Mouse (Mus musculus) MEL (cell line): ENCODE measurements around the gene Col6a4. TPM values are rescaled to one million over a fixed set of nuclear protein-coding genes. Genes with fewer than 3 reads are reported as not detected.

Experiments
- DNase-seq: peaks from one replicate; pipeline ENCODE4 v3.0.0; 2011; ENCODE audit warnings: low read depth, low spot score
- H3K27ac ChIP-seq: 2 replicates; pipeline ENCODE4 v1.5.1; 2012; ENCODE audit warnings: low read depth, mild to moderate bottlenecking, control low read depth, low read length, moderate library complexity; ENCODE audit not compliant: control insufficient read depth
- H3K27me3 ChIP-seq, 2 experiments: fragments of 150-350 bp in 1 of 2; sonication (generic) in 1 of 2; 2 replicates each; pipeline ENCODE4 v1.6.1; 2012; ENCODE audit warnings: low read length in 2 of 2, mild to moderate bottlenecking in 2 of 2, improper control_type of control experiment in 1 of 2, moderate library complexity in 1 of 2; ENCODE audit not compliant: insufficient read depth in 2 of 2, control insufficient read depth in 1 of 2
- H3K36me3 ChIP-seq, 2 experiments: 2 replicates each; pipeline ENCODE4 v1.6.1; 2012 to 2014; ENCODE audit warnings: low read length in 2 of 2, improper control_type of control experiment in 1 of 2, inconsistent platforms in 1 of 2, mild to moderate bottlenecking in 1 of 2; ENCODE audit not compliant: insufficient read depth in 2 of 2, control insufficient read depth in 1 of 2
- H3K4me1 ChIP-seq, 2 experiments: fragments of 150-350 bp in 1 of 2; sonication (generic) in 1 of 2; 2 replicates each; pipeline ENCODE4 v1.6.1; 2012; ENCODE audit warnings: low read length in 2 of 2, improper control_type of control experiment in 1 of 2, mild to moderate bottlenecking in 1 of 2; ENCODE audit not compliant: insufficient read depth in 2 of 2, control insufficient read depth in 1 of 2
- H3K4me3 ChIP-seq, 2 experiments: fragments of 150-350 bp in 1 of 2; sonication (generic) in 1 of 2; 2 replicates each; pipeline ENCODE4 v1.5.1; 2012; ENCODE audit warnings: low read depth in 2 of 2, low read length in 2 of 2, mild to moderate bottlenecking in 2 of 2, moderate library complexity in 2 of 2, control low read depth in 1 of 2, improper control_type of control experiment in 1 of 2; ENCODE audit not compliant: control insufficient read depth in 1 of 2, insufficient read depth in 1 of 2
- H3K79me2 ChIP-seq: 2 replicates; pipeline ENCODE4 v1.6.1; 2012; ENCODE audit warnings: mild to moderate bottlenecking, low read length, moderate library complexity; ENCODE audit not compliant: control insufficient read depth, poor library complexity, insufficient read depth
- H3K9ac ChIP-seq: 2 replicates; pipeline ENCODE4 v1.6.1; 2012; ENCODE audit warnings: low read depth, mild to moderate bottlenecking, control low read depth, low read length, moderate library complexity; ENCODE audit not compliant: control insufficient read depth, poor library complexity, severe bottlenecking
- H3K9me3 ChIP-seq: fragments of 150-350 bp; sonication (generic); replicated peaks from 2 replicates; pipeline ENCODE4 v1.6.1; 2012; ENCODE audit warnings: mild to moderate bottlenecking, low read length, improper control_type of control experiment, moderate library complexity; ENCODE audit not compliant: insufficient read depth
- CHD1 ChIP-seq: IDR thresholded peaks from 2 replicates; pipeline ENCODE4 v1.6.1; 2012; ENCODE audit warnings: low read depth, mild to moderate bottlenecking, inconsistent platforms, low read length, improper control_type of control experiment
- CHD2 ChIP-seq: IDR thresholded peaks from 2 replicates; pipeline ENCODE4 v1.6.1; 2011; ENCODE audit warnings: low read length, improper control_type of control experiment
- E2F4 ChIP-seq: IDR thresholded peaks from 2 replicates; pipeline ENCODE4 v1.6.1; 2011; ENCODE audit warnings: low read depth, low read length, improper control_type of control experiment, borderline replicate concordance
- ETS1 ChIP-seq: IDR thresholded peaks from 2 replicates; pipeline ENCODE4 v1.6.1; 2012; ENCODE audit warnings: low read depth, mild to moderate bottlenecking, inconsistent platforms, low read length, improper control_type of control experiment, moderate library complexity
- GATA1 ChIP-seq: IDR thresholded peaks from 2 replicates; pipeline ENCODE4 v1.6.1; 2011; ENCODE audit warnings: low read depth, low read length, improper control_type of control experiment
- HCFC1 ChIP-seq: IDR thresholded peaks from 2 replicates; pipeline ENCODE4 v1.6.1; 2012; ENCODE audit warnings: low read depth, mild to moderate bottlenecking, inconsistent platforms, low read length, improper control_type of control experiment, moderate library complexity
- JUND ChIP-seq: IDR thresholded peaks from 2 replicates; pipeline ENCODE4 v1.6.1; 2011; ENCODE audit warnings: low read depth, mild to moderate bottlenecking, improper control_type of control experiment, low read length
- MAFK ChIP-seq: IDR thresholded peaks from 2 replicates; pipeline ENCODE4 v1.6.1; 2011; ENCODE audit warnings: low read depth, mild to moderate bottlenecking, low read length, improper control_type of control experiment, borderline replicate concordance
- MAX ChIP-seq: IDR thresholded peaks from 2 replicates; pipeline ENCODE4 v1.6.1; 2011; ENCODE audit warnings: low read length, improper control_type of control experiment
- MAZ ChIP-seq: IDR thresholded peaks from 2 replicates; pipeline ENCODE4 v1.6.1; 2012; ENCODE audit warnings: low read depth, mild to moderate bottlenecking, inconsistent platforms, low read length, improper control_type of control experiment
- MEF2A ChIP-seq: IDR thresholded peaks from 2 replicates; pipeline ENCODE4 v1.6.1; 2014; ENCODE audit warnings: low read depth, mild to moderate bottlenecking, inconsistent platforms, low read length, improper control_type of control experiment; ENCODE audit not compliant: poor library complexity, insufficient replicate concordance, severe bottlenecking; ENCODE audit errors: extremely low read depth
- MYB ChIP-seq: IDR thresholded peaks from 2 replicates; pipeline ENCODE4 v1.6.1; 2011; ENCODE audit warnings: mild to moderate bottlenecking, low read depth, low read length, improper control_type of control experiment
- MYC ChIP-seq: IDR thresholded peaks from 2 replicates; pipeline ENCODE4 v1.6.1; 2011; ENCODE audit warnings: low read depth, mild to moderate bottlenecking, low read length, improper control_type of control experiment, moderate library complexity
- NELFE ChIP-seq: IDR thresholded peaks from 2 replicates; pipeline ENCODE4 v1.6.1; 2011; ENCODE audit warnings: low read depth, low read length, improper control_type of control experiment
- NRF1 ChIP-seq: IDR thresholded peaks from 2 replicates; pipeline ENCODE4 v1.6.1; 2014; ENCODE audit warnings: low read depth, mild to moderate bottlenecking, inconsistent platforms, low read length, improper control_type of control experiment, moderate library complexity; ENCODE audit not compliant: poor library complexity, insufficient read depth, severe bottlenecking
- POLR2A ChIP-seq, 2 experiments: IDR thresholded peaks; 2 replicates each; pipeline ENCODE4 v1.6.1; 2011 to 2012; ENCODE audit warnings: low read length in 2 of 2, mild to moderate bottlenecking in 2 of 2, control low read depth in 1 of 2, improper control_type of control experiment in 1 of 2, low read depth in 1 of 2, moderate library complexity in 1 of 2; ENCODE audit not compliant: control insufficient read depth in 1 of 2, insufficient read depth in 1 of 2, poor library complexity in 1 of 2
- RAD21 ChIP-seq: IDR thresholded peaks from 2 replicates; pipeline ENCODE4 v1.6.1; 2011; ENCODE audit warnings: mild to moderate bottlenecking, low read depth, low read length, improper control_type of control experiment
- RCOR1 ChIP-seq: IDR thresholded peaks from 2 replicates; pipeline ENCODE4 v1.6.1; 2012; ENCODE audit warnings: low read depth, mild to moderate bottlenecking, inconsistent platforms, low read length, improper control_type of control experiment
- SIN3A ChIP-seq: IDR thresholded peaks from 2 replicates; pipeline ENCODE4 v1.6.1; 2012; ENCODE audit warnings: low read length, improper control_type of control experiment, inconsistent platforms
- TAL1 ChIP-seq: IDR thresholded peaks from 2 replicates; pipeline ENCODE4 v1.6.1; 2012; ENCODE audit warnings: mild to moderate bottlenecking, inconsistent platforms, low read length, moderate library complexity, mixed read lengths
- TBP ChIP-seq: IDR thresholded peaks from 2 replicates; pipeline ENCODE4 v1.8.0; 2011; ENCODE audit warnings: low read depth, low read length, improper control_type of control experiment
- TCF12 ChIP-seq: IDR thresholded peaks from 2 replicates; pipeline ENCODE4 v1.6.1; 2014; ENCODE audit warnings: low read depth, mild to moderate bottlenecking, inconsistent platforms, low read length, improper control_type of control experiment, moderate library complexity
- UBTF ChIP-seq: IDR thresholded peaks from 2 replicates; pipeline ENCODE4 v1.6.1; 2012; ENCODE audit warnings: low read depth, mild to moderate bottlenecking, inconsistent platforms, low read length, improper control_type of control experiment, moderate library complexity, borderline replicate concordance; ENCODE audit not compliant: insufficient read depth
- USF1 ChIP-seq: IDR thresholded peaks from 2 replicates; pipeline ENCODE4 v1.6.1; 2014; ENCODE audit warnings: low read depth, mild to moderate bottlenecking, inconsistent platforms, low read length, improper control_type of control experiment, moderate library complexity
- USF2 ChIP-seq, 2 experiments: IDR thresholded peaks; 2 replicates each; pipeline ENCODE4 v1.6.1; 2011 to 2012; ENCODE audit warnings: improper control_type of control experiment in 2 of 2, low read length in 2 of 2, borderline replicate concordance in 1 of 2, inconsistent platforms in 1 of 2, low read depth in 1 of 2, mild to moderate bottlenecking in 1 of 2; ENCODE audit not compliant: insufficient read depth in 1 of 2
- ZKSCAN1 ChIP-seq: IDR thresholded peaks from 2 replicates; pipeline ENCODE4 v1.6.1; 2012; ENCODE audit warnings: low read depth, mild to moderate bottlenecking, inconsistent platforms, low read length, improper control_type of control experiment, moderate library complexity
- ZMIZ1 ChIP-seq: IDR thresholded peaks from 2 replicates; pipeline ENCODE4 v1.6.1; 2012; ENCODE audit warnings: low read depth, mild to moderate bottlenecking, inconsistent platforms, low read length, improper control_type of control experiment, moderate library complexity
- polyA plus RNA-seq, 2 experiments: library from polyadenylated mRNA; stranded (reverse) in 1 of 2; unstranded in 1 of 2; fragments of >175 nt in 1 of 2; fragments of >200 nt in 1 of 2; gene quantifications; 2 replicates each; pipeline versions ENCODE4 v1.2.1 to v1.2.4; 2012; ENCODE audit warnings: low replicate concordance in 2 of 2, low read depth in 1 of 2; ENCODE audit not compliant: insufficient read length in 2 of 2, insufficient read depth in 1 of 2, missing spikeins in 1 of 2
- total RNA-seq: library from RNA; depleted of rRNA; stranded (reverse); fragments of 300-350 nt; gene quantifications from 2 replicates; pipeline ENCODE4 v1.2.3, GENCODE M21; 2012

Col6a4 gene
- total and polyA plus RNA-seq, 3 experiments, result not detected

- H3K9ac ChIP-seq, result no peak overlapping the region
- peak; percentile 52 for DNase-seq
- TF ChIP-seq USF2 (IDR thresholded peaks at IDR 0.05; ENCODE audit: borderline replicate concordance in 1 of 2, insufficient read depth in 1 of 2, low read depth in 1 of 2, low read length in 2 of 2) (no peak), JUND (no peak), TAL1 (no peak), MYB (no peak), USF1 (no peak), NRF1 (no peak), MAFK (no peak), MAZ (no peak), MAX (no peak), RCOR1 (no peak), MYC (no peak), UBTF (no peak), CHD2 (no peak), ZMIZ1 (no peak), GATA1 (no peak), TCF12 (no peak), E2F4 (no peak), ETS1 (no peak)
- no peak overlapping the region for H3K4me3 ChIP-seq
- no peaks in the 10 kb centered on the region for H3K27me3 ChIP-seq
- no peaks in the 10 kb centered on the region for H3K79me2 ChIP-seq
- no peaks in the 10 kb centered on the region for H3K9me3 ChIP-seq
- no peak overlapping the region for H3K27ac ChIP-seq
- H3K36me3 ChIP-seq, result peaks cover 0 to 3% of the 10 kb centered on the region in 2 experiments; a peak in 2 of 4 replicates
- peaks cover 0 to 11% of the 10 kb centered on the region in 2 experiments; a peak in 2 of 4 replicates for H3K4me1 ChIP-seq
Measured at GRCm38 (mm10) chr9:106071651-106072050, 24.9 kb downstream of the Col6a4 start.

- no peak overlapping the region for H3K4me3 ChIP-seq
- H3K4me1 ChIP-seq, result no peaks in the 10 kb centered on the region
- no peak for TF ChIP-seq ZMIZ1
- TF ChIP-seq TBP, result no peak
- TF ChIP-seq MYC, result no peak
- no peak for TF ChIP-seq HCFC1
- TF ChIP-seq TAL1, result no peak
- TF ChIP-seq MAZ, result no peak
- no peak for TF ChIP-seq MYB
- no peak for TF ChIP-seq CHD1
- TF ChIP-seq UBTF, result no peak
- TF ChIP-seq POLR2A (IDR thresholded peaks at IDR 0.05; ENCODE audit: control insufficient read depth in 1 of 2, insufficient read depth in 1 of 2, low read depth in 1 of 2, low read length in 2 of 2, poor library complexity in 1 of 2), result no peak
- TF ChIP-seq MEF2A, result no peak
- TF ChIP-seq CHD2, result no peak
- no peak for TF ChIP-seq SIN3A
- TF ChIP-seq TCF12, result no peak
- TF ChIP-seq ZKSCAN1, result no peak
- no peak for TF ChIP-seq NELFE
- TF ChIP-seq RAD21, result no peak
- TF ChIP-seq USF1, result no peak
- H3K9ac ChIP-seq, result no peak overlapping the region
- no peak for DNase-seq
- no peaks in the 10 kb centered on the region for H3K36me3 ChIP-seq
- H3K27ac ChIP-seq, result no peak overlapping the region
- H3K9me3 ChIP-seq, result no peaks in the 10 kb centered on the region
- H3K27me3 ChIP-seq, result no peaks in the 10 kb centered on the region
- H3K79me2 ChIP-seq, result no peaks in the 10 kb centered on the region
Measured at GRCm38 (mm10) chr9:106053446-106053845, 43.1 kb downstream of the Col6a4 start.
